Mouse (Mus musculus) stomach, postnatal 0 days (tissue): ENCODE measurements at regions not wholly inside any gene's neighbourhood (a gene's known extent, or its start where the extent isn't known, plus 50 kb on each side); places are given as distances from the start of the nearest gene placed in this dataset.

Source experiments
- ATAC-seq: fragments of 200-750 bp; cut with Nextera tagmentation; 2 replicates; pipeline ENCODE4 v1.8.0; 2017; ENCODE audit not compliant: low FRiP score, low TSS enrichment
- DNase-seq: peaks from one replicate; pipeline ENCODE4 v3.0.0-alpha.2; 2016; ENCODE audit warnings: low spot score
- H3K27ac ChIP-seq: fragments of 300-500 bp; sonication (generic); replicated peaks from 2 replicates; pipeline ENCODE4 v1.5.1; 2014; ENCODE audit warnings: mild to moderate bottlenecking, control low read depth
- H3K27me3 ChIP-seq: fragments of 300-500 bp; sonication (generic); 2 replicates; pipeline ENCODE4 v1.6.1; 2014; ENCODE audit warnings: low read length; ENCODE audit not compliant: control insufficient read depth, insufficient read depth
- H3K36me3 ChIP-seq: fragments of 300-500 bp; sonication (generic); 2 replicates; pipeline ENCODE4 v1.6.1; 2014; ENCODE audit warnings: low read length, mixed read lengths; ENCODE audit not compliant: control insufficient read depth, insufficient read depth
- H3K4me1 ChIP-seq: fragments of 300-500 bp; sonication (generic); replicated peaks from 2 replicates; pipeline ENCODE4 v1.6.1; 2014; ENCODE audit warnings: antibody characterized with exemption; ENCODE audit not compliant: control insufficient read depth, insufficient read depth
- H3K4me2 ChIP-seq: fragments of 300-500 bp; sonication (generic); replicated peaks from 2 replicates; pipeline ENCODE4 v1.6.1; 2014; ENCODE audit warnings: low read depth, mild to moderate bottlenecking, control low read depth, moderate library complexity
- H3K4me3 ChIP-seq: fragments of 300-500 bp; sonication (generic); 2 replicates; pipeline ENCODE4 v1.5.1; 2014; ENCODE audit warnings: low read depth, low read length, control low read depth
- H3K9ac ChIP-seq: fragments of 300-500 bp; sonication (generic); 2 replicates; pipeline ENCODE4 v1.6.1; 2014; ENCODE audit warnings: mild to moderate bottlenecking, low read length, control low read depth, mixed read lengths
- H3K9me3 ChIP-seq: fragments of 300-500 bp; sonication (generic); 2 replicates; pipeline ENCODE4 v1.6.1; 2016; ENCODE audit warnings: low read length; ENCODE audit not compliant: control insufficient read depth
- CTCF ChIP-seq: IDR thresholded peaks from 2 replicates; pipeline ENCODE4 v1.5.1; 2016; ENCODE audit warnings: antibody characterized with exemption, low read depth, mild to moderate bottlenecking, moderate library complexity
- EP300 ChIP-seq: optimal IDR thresholded peaks from 2 replicates; pipeline ENCODE3; 2016; ENCODE audit warnings: antibody characterized with exemption
- WGBS: fragments of 180-500 bp; shearing (Covaris S2); extraction: QIAGEN DNeasy Blood & Tissue Kit; methylation state at CpG from one replicate; pipeline ENCODE4 v1.1.7; 2014; 5-methylcytosine and 5-hydroxymethylcytosine counted together

- no peaks in the 10 kb centered on the region for H3K9me3 ChIP-seq
- ATAC-seq, result no peak
- H3K27me3 ChIP-seq, result no peaks in the 10 kb centered on the region
- 72% methylated on average over 5 of the region's 5 CpGs for WGBS
- DNase-seq, result no peak
- H3K4me3 ChIP-seq, result no peak overlapping the region
- H3K36me3 ChIP-seq, result no peaks in the 10 kb centered on the region
- H3K4me2 ChIP-seq, result no peak overlapping the region
- H3K27ac ChIP-seq, result no peak overlapping the region
- no peak overlapping the region for H3K9ac ChIP-seq
- no peak for TF ChIP-seq CTCF
- no peak for TF ChIP-seq EP300
- no peaks in the 10 kb centered on the region for H3K4me1 ChIP-seq
Observed at GRCm38 (mm10) chr17:52448701-52449100, 153.8 kb upstream of the Kcnh8 start.

- no peak for TF ChIP-seq CTCF
- TF ChIP-seq EP300, result no peak
- 62% methylated on average over 10 of the region's 10 CpGs for WGBS
- H3K4me2 ChIP-seq, result no peak overlapping the region
- H3K9ac ChIP-seq, result no peak overlapping the region
- ATAC-seq (no peak), DNase-seq (no peak)
- no peaks in the 10 kb centered on the region for H3K27me3 ChIP-seq
- H3K4me3 ChIP-seq, result no peak overlapping the region
- H3K36me3 ChIP-seq, result no peaks in the 10 kb centered on the region
- H3K4me1 ChIP-seq, result no peaks in the 10 kb centered on the region
- H3K27ac ChIP-seq, result no peak overlapping the region
- H3K9me3 ChIP-seq, result no peaks in the 10 kb centered on the region
Observed at GRCm38 (mm10) chr17:52459303-52459996, 143.1 kb upstream of the Kcnh8 start.

GRCm38 (mm10) chr17:52459997-52460387 is 142.5 kb upstream of the Kcnh8 start:
- ATAC-seq (no peak), DNase-seq (no peak)
- no peak overlapping the region for H3K27ac ChIP-seq
- no peaks in the 10 kb centered on the region for H3K27me3 ChIP-seq
- H3K9me3 ChIP-seq, result no peaks in the 10 kb centered on the region
- H3K9ac ChIP-seq, result no peak overlapping the region
- no peak for TF ChIP-seq CTCF
- no peak for TF ChIP-seq EP300
- H3K4me3 ChIP-seq, result no peak overlapping the region
- no peaks in the 10 kb centered on the region for H3K4me1 ChIP-seq
- 92% methylated on average over 5 of the region's 5 CpGs for WGBS
- no peak overlapping the region for H3K4me2 ChIP-seq
- H3K36me3 ChIP-seq, result no peaks in the 10 kb centered on the region

- DNase-seq, result no peak
- H3K27ac ChIP-seq, result no peak overlapping the region
Observed at GRCm38 (mm10) chr17:52461264-52461663, 141.2 kb upstream of the Kcnh8 start.

GRCm38 (mm10) chr17:52461709-52462141 is 140.8 kb upstream of the Kcnh8 start:
- ATAC-seq, result no peak

More at GRCm38 (mm10) chr17:52461264-52461663, 141.2 kb upstream of the Kcnh8 start:
- Histone ChIP-seq H3K4me1 (no peaks in the 10 kb centered on the region), H3K4me3 (no peak overlapping the region), H3K36me3 (no peaks in the 10 kb centered on the region), H3K4me2 (no peak overlapping the region), H3K9me3 (no peaks in the 10 kb centered on the region), H3K27me3 (no peaks in the 10 kb centered on the region), H3K9ac (no peak overlapping the region)
- WGBS, result 63% methylated on average over 11 of the region's 11 CpGs
- TF ChIP-seq CTCF (no peak), EP300 (no peak)
- no peak for ATAC-seq

GRCm38 (mm10) chr17:52462361-52462760 is 140.1 kb upstream of the Kcnh8 start:
- H3K27ac ChIP-seq, result no peak overlapping the region
- no peak overlapping the region for H3K9ac ChIP-seq
- no peak overlapping the region for H3K4me3 ChIP-seq
- H3K4me1 ChIP-seq, result no peaks in the 10 kb centered on the region
- no peak for TF ChIP-seq EP300
- DNase-seq (no peak), ATAC-seq (no peak)
- no peak overlapping the region for H3K4me2 ChIP-seq
- no peaks in the 10 kb centered on the region for H3K9me3 ChIP-seq
- no peaks in the 10 kb centered on the region for H3K36me3 ChIP-seq
- H3K27me3 ChIP-seq, result no peaks in the 10 kb centered on the region
- 79% methylated on average over 9 of the region's 9 CpGs for WGBS

More at GRCm38 (mm10) chr17:52461709-52462141, 140.8 kb upstream of the Kcnh8 start:
- Histone ChIP-seq H3K4me3 (no peak overlapping the region), H3K27ac (no peak overlapping the region), H3K4me2 (no peak overlapping the region), H3K9me3 (no peaks in the 10 kb centered on the region), H3K9ac (no peak overlapping the region), H3K27me3 (no peaks in the 10 kb centered on the region), H3K4me1 (no peaks in the 10 kb centered on the region), H3K36me3 (no peaks in the 10 kb centered on the region)
- peak; percentile 14 for DNase-seq
- TF ChIP-seq CTCF (peak; percentile 73), EP300 (no peak)
- WGBS, result 29% methylated on average over 6 of the region's 6 CpGs
